Mouse (Mus musculus) bone marrow, adult 2 months (tissue): Measurements from ENCODE around the gene Fbxl17.

Experiments
- CTCF ChIP-seq: fragments of 200-500 bp; IDR thresholded peaks from 2 replicates; pipeline ENCODE4 v1.5.1; 2011; ENCODE audit warnings: low read length, control low read depth; ENCODE audit not compliant: control insufficient read depth, insufficient read depth
- POLR2A ChIP-seq: fragments of 200-500 bp; IDR thresholded peaks from 2 replicates; pipeline ENCODE4 v1.6.1; 2011; ENCODE audit warnings: low read depth, mild to moderate bottlenecking, control low read depth, low read length, borderline replicate concordance; ENCODE audit not compliant: control insufficient read depth

DNA sequence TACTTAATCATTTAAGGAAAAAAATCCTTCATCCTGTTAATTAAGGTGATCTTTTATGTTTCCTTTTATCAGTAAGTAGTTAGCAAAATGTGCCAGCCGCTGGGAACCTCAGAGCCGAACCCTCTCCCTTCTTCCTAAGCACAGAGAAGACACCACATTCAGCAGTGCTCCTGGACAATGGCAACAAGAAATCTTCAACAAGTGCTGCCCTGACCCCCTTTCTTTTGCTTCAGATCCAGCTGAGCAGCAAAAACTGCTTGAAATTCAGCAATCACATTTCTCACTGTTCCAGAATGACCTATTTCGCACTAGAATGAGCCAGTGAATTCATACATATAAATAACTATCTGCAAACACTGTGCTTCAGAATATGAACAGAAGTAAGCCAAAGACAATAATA lies 205.8 kb downstream of the Fbxl17 start:
- TF ChIP-seq CTCF (no peak), POLR2A (no peak)
